Comparison of ENCODE assay signal across 26 mouse cellular contexts in genomic region chr17:28491035-28491770, GRCm38 (mm10). TPM values are rescaled to one million over a fixed set of nuclear protein-coding genes. Genes with fewer than 3 reads are reported as not detected.
A peak's percentile ranks its signal among the peaks of the same experiment; 100 is the strongest.
DNase-seq lines count a peak whose midpoint lies in the region; ATAC-seq and TF ChIP-seq lines count a peak whose summit lies in the region.
"Had no signal": no experiment of that assay in that cellular context is flagged by ENCODE, and none has a peak within 500 bp of the region (broad histone marks: within the 10 kb centered on the region; RNA-seq: fewer than 3 reads in every experiment).

No protein-coding gene starts in this region.

- no peaks in the 10 kb centered on the region for H3K9me3 ChIP-seq in embryonic facial prominence, embryonic 13.5 days
- 0 out of 2 replicates have a peak, but pooled peaks cover 2% of the 10 kb centered on the region for H3K9me3 ChIP-seq in embryonic facial prominence, embryonic 10.5 days
- no peaks in the 10 kb centered on the region for H3K9me3 ChIP-seq in hindbrain, embryonic 13.5 days
- H3K9me3 ChIP-seq in hindbrain, postnatal 0 days (ENCODE audit: low read length) = no peaks in the 10 kb centered on the region
- no peaks in the 10 kb centered on the region for H3K9me3 ChIP-seq in neural tube, embryonic 13.5 days
- H3K9me3 ChIP-seq in stomach, embryonic 16.5 days (replicated peaks; ENCODE audit: control insufficient read depth, low read length) = no peaks in the 10 kb centered on the region
- H3K9me3 ChIP-seq: hindbrain, embryonic 15.5 days had no signal

- WGBS in embryonic facial prominence, embryonic 13.5 days = 58% methylated on average over 14 of the region's 14 CpGs
- WGBS in embryonic facial prominence, embryonic 10.5 days = 78% methylated on average over 14 of the region's 14 CpGs
- 58% methylated on average over 14 of the region's 14 CpGs for WGBS in hindbrain, embryonic 13.5 days
- WGBS in hindbrain, postnatal 0 days = 65% methylated on average over 14 of the region's 14 CpGs
- 64% methylated on average over 14 of the region's 14 CpGs for WGBS in neural tube, embryonic 13.5 days
- WGBS in stomach, embryonic 16.5 days = 56% methylated on average over 14 of the region's 14 CpGs
- WGBS in cerebellum, adult 2 months = 69% methylated on average over 14 of the region's 14 CpGs

- H3K9ac ChIP-seq in embryonic facial prominence, embryonic 13.5 days = no peak overlapping the region
- no peak overlapping the region for H3K9ac ChIP-seq in hindbrain, embryonic 13.5 days
- no peak overlapping the region for H3K9ac ChIP-seq in hindbrain, postnatal 0 days (replicated peaks; ENCODE audit: low read length)
- H3K9ac ChIP-seq in neural tube, embryonic 13.5 days = no peak overlapping the region
- no peak overlapping the region for H3K9ac ChIP-seq in stomach, embryonic 16.5 days (ENCODE audit: low read length)
- H3K9ac ChIP-seq: hindbrain, embryonic 15.5 days; liver, postnatal 0 days had no signal

- peak overlapping the region; percentile 12; the same call in 1 of the 2 replicates for H3K4me2 ChIP-seq in embryonic facial prominence, embryonic 13.5 days
- H3K4me2 ChIP-seq in hindbrain, embryonic 13.5 days = peak overlapping the region; percentile 6; the same call in 1 of the 2 replicates
- H3K4me2 ChIP-seq in hindbrain, postnatal 0 days (ENCODE audit: low read depth, low read length) = no peak overlapping the region
- no peak overlapping the region for H3K4me2 ChIP-seq in neural tube, embryonic 13.5 days
- peak overlapping the region; percentile 6; the same call in 1 of the 2 replicates for H3K4me2 ChIP-seq in stomach, embryonic 16.5 days (ENCODE audit: low read depth, low read length)
- H3K4me2 ChIP-seq: hindbrain, embryonic 15.5 days had no signal

- no peak for TF ChIP-seq POLR2A in cerebellum, adult 2 months (IDR thresholded peaks at IDR 0.05; ENCODE audit: borderline replicate concordance, insufficient read depth, low read length)

- no peak for ATAC-seq in embryonic facial prominence, embryonic 13.5 days (ENCODE audit: insufficient number of reproducible peaks, insufficient read depth, low FRiP score, low TSS enrichment, low read depth)
- no peak for ATAC-seq in hindbrain, embryonic 13.5 days (ENCODE audit: low FRiP score)
- ATAC-seq in hindbrain, postnatal 0 days = no peak
- no peak for ATAC-seq in neural tube, embryonic 13.5 days (ENCODE audit: low read depth)
- ATAC-seq in stomach, embryonic 16.5 days (ENCODE audit: insufficient read depth, low FRiP score) = peak; percentile 44; the same call in 1 of the 2 replicates
- ATAC-seq: liver, postnatal 0 days had no signal

- TF ChIP-seq CTCF in hindbrain, postnatal 0 days (IDR thresholded peaks at IDR 0.05; ENCODE audit: low read depth) = no peak
- TF ChIP-seq CTCF in cerebellum, adult 2 months (IDR thresholded peaks at IDR 0.05; ENCODE audit: borderline replicate concordance, insufficient read depth, low read depth, low read length) = no peak

- no peak for DNase-seq in embryonic facial prominence, embryonic 10.5 days (ENCODE audit: low spot score)
- no peak for DNase-seq in hindbrain, postnatal 0 days (ENCODE audit: low spot score)
- no peak for DNase-seq in neural tube, embryonic 10.5 days (ENCODE audit: extremely low spot score, low spot score)
- DNase-seq in cerebellum, adult 2 months = no peak
- DNase-seq: adrenal gland, adult 2 months; cerebellum, adult 11 months; cerebellum, postnatal 25 days; heart, postnatal 10 days; kidney, adult 8-10 months; kidney, postnatal 4 days; liver; liver, postnatal 0 days; right cerebral cortex, postnatal 25 days had no signal

- no peak overlapping the region for H3K4me3 ChIP-seq in embryonic facial prominence, embryonic 13.5 days
- no peak overlapping the region for H3K4me3 ChIP-seq in embryonic facial prominence, embryonic 10.5 days
- H3K4me3 ChIP-seq in hindbrain, embryonic 13.5 days = no peak overlapping the region
- no peak overlapping the region for H3K4me3 ChIP-seq in hindbrain, postnatal 0 days (ENCODE audit: low read length)
- H3K4me3 ChIP-seq in neural tube, embryonic 13.5 days = no peak overlapping the region
- H3K4me3 ChIP-seq in stomach, embryonic 16.5 days (replicated peaks; ENCODE audit: low read length) = no peak overlapping the region
- no peak overlapping the region for H3K4me3 ChIP-seq in cerebellum, adult 2 months (replicated peaks; ENCODE audit: insufficient read depth, low read depth, low read length)
- H3K4me3 ChIP-seq: hindbrain, embryonic 15.5 days; megakaryocyte, embryonic 14.5 days had no signal

- H3K27me3 ChIP-seq in embryonic facial prominence, embryonic 13.5 days = no peaks in the 10 kb centered on the region
- no peaks in the 10 kb centered on the region for H3K27me3 ChIP-seq in embryonic facial prominence, embryonic 10.5 days (replicated peaks; ENCODE audit: low read depth, poor library complexity, severe bottlenecking)
- H3K27me3 ChIP-seq in hindbrain, embryonic 13.5 days = no peaks in the 10 kb centered on the region
- H3K27me3 ChIP-seq in hindbrain, postnatal 0 days (ENCODE audit: insufficient read depth, low read length) = no peaks in the 10 kb centered on the region
- H3K27me3 ChIP-seq in neural tube, embryonic 13.5 days = no peaks in the 10 kb centered on the region
- H3K27me3 ChIP-seq in stomach, embryonic 16.5 days (ENCODE audit: control insufficient read depth, insufficient read depth, low read length) = no peaks in the 10 kb centered on the region
- H3K27me3 ChIP-seq in cerebellum, adult 2 months (ENCODE audit: control insufficient read depth, insufficient read depth, low read length) = no peaks in the 10 kb centered on the region; the same call in 1 of the 2 replicates
- H3K27me3 ChIP-seq: hindbrain, embryonic 15.5 days had no signal

- H3K27ac ChIP-seq in embryonic facial prominence, embryonic 13.5 days = no peak overlapping the region
- no peak overlapping the region for H3K27ac ChIP-seq in embryonic facial prominence, embryonic 10.5 days (replicated peaks)
- H3K27ac ChIP-seq in hindbrain, embryonic 13.5 days = no peak overlapping the region
- no peak overlapping the region for H3K27ac ChIP-seq in hindbrain, postnatal 0 days
- H3K27ac ChIP-seq in neural tube, embryonic 13.5 days (replicated peaks) = peak overlapping the region; percentile 4; the same call in 1 of the 2 replicates
- H3K27ac ChIP-seq in stomach, embryonic 16.5 days (ENCODE audit: low read length) = 0 out of 2 replicates have a peak overlapping the region, but pooled peaks have one; percentile 15
- no peak overlapping the region for H3K27ac ChIP-seq in cerebellum, adult 2 months (ENCODE audit: insufficient read depth, low read length)
- H3K27ac ChIP-seq: hindbrain, embryonic 15.5 days had no signal

- peaks cover 13% of the 10 kb centered on the region for H3K4me1 ChIP-seq in embryonic facial prominence, embryonic 13.5 days
- H3K4me1 ChIP-seq in embryonic facial prominence, embryonic 10.5 days = peaks cover 26% of the 10 kb centered on the region
- peaks cover 11% of the 10 kb centered on the region for H3K4me1 ChIP-seq in hindbrain, embryonic 13.5 days (replicated peaks)
- H3K4me1 ChIP-seq in hindbrain, postnatal 0 days (ENCODE audit: insufficient read depth, low read length) = no peaks in the 10 kb centered on the region
- peaks cover 10% of the 10 kb centered on the region for H3K4me1 ChIP-seq in neural tube, embryonic 13.5 days (replicated peaks)
- H3K4me1 ChIP-seq in stomach, embryonic 16.5 days (ENCODE audit: control insufficient read depth, insufficient read depth, low read length) = peaks cover 10% of the 10 kb centered on the region; the same call in 1 of the 2 replicates
- H3K4me1 ChIP-seq in cerebellum, adult 2 months (ENCODE audit: control insufficient read depth, insufficient read depth, low read length) = no peaks in the 10 kb centered on the region

- H3K36me3 ChIP-seq in embryonic facial prominence, embryonic 13.5 days = no peaks in the 10 kb centered on the region
- no peaks in the 10 kb centered on the region for H3K36me3 ChIP-seq in embryonic facial prominence, embryonic 10.5 days (replicated peaks)
- no peaks in the 10 kb centered on the region for H3K36me3 ChIP-seq in hindbrain, embryonic 13.5 days
- no peaks in the 10 kb centered on the region for H3K36me3 ChIP-seq in hindbrain, postnatal 0 days (ENCODE audit: insufficient read depth, low read length)
- no peaks in the 10 kb centered on the region for H3K36me3 ChIP-seq in neural tube, embryonic 13.5 days
- H3K36me3 ChIP-seq in stomach, embryonic 16.5 days (ENCODE audit: control insufficient read depth, insufficient read depth, low read length) = no peaks in the 10 kb centered on the region
- H3K36me3 ChIP-seq: hindbrain, embryonic 15.5 days had no signal

RNA-seq across cellular contexts. Expression of gene Fkbp5, which starts 26.1 kb away (rescaled TPM):
- polyA plus RNA-seq in embryonic facial prominence, embryonic 13.5 days (2015; fragmentation: Nextera tagmentation; extraction: Ambion mirVana) = 23.3 and 24.5 TPM in 2 replicates
- polyA plus RNA-seq in embryonic facial prominence, embryonic 10.5 days (2016; fragmentation: Nextera tagmentation; extraction: Ambion mirVana) = 32.0 and 32.8 TPM in 2 replicates
- 24.8 and 27.2 TPM in 2 replicates for polyA plus RNA-seq in hindbrain, embryonic 13.5 days (2015; fragmentation: Nextera tagmentation; extraction: Ambion mirVana)
- 27.5 and 31.3 TPM in 2 replicates for total RNA-seq in hindbrain, postnatal 0 days (2014; rRNA removed)
- polyA plus RNA-seq in hindbrain, postnatal 0 days (2015; fragmentation: Nextera tagmentation; extraction: Ambion mirVana) = 18.5 and 20.0 TPM in 2 replicates
- polyA plus RNA-seq in neural tube, embryonic 13.5 days (2015; fragmentation: Nextera tagmentation; extraction: Ambion mirVana) = 25.1 and 26.6 TPM in 2 replicates
- 25.5 and 27.1 TPM in 2 replicates for polyA plus RNA-seq in stomach, embryonic 16.5 days (2015; fragmentation: Nextera tagmentation; extraction: Ambion mirVana)
- polyA plus RNA-seq in cerebellum, adult 2 months (2012; rRNA removed) = 8.6 and 8.9 TPM in 2 replicates

RNA-seq across cellular contexts. Expression of gene Armc12, which starts 39.4 kb away (rescaled TPM):
- polyA plus RNA-seq in embryonic facial prominence, embryonic 13.5 days (2015; fragmentation: Nextera tagmentation; extraction: Ambion mirVana) = not detected in 2 replicates
- polyA plus RNA-seq in embryonic facial prominence, embryonic 10.5 days (2016; fragmentation: Nextera tagmentation; extraction: Ambion mirVana) = not detected in 2 replicates
- polyA plus RNA-seq in hindbrain, embryonic 13.5 days (2015; fragmentation: Nextera tagmentation; extraction: Ambion mirVana) = not detected in 2 replicates
- total RNA-seq in hindbrain, postnatal 0 days (2014; rRNA removed) = not detected in 2 replicates
- not detected in 2 replicates for polyA plus RNA-seq in hindbrain, postnatal 0 days (2015; fragmentation: Nextera tagmentation; extraction: Ambion mirVana)
- not detected in 2 replicates for polyA plus RNA-seq in neural tube, embryonic 13.5 days (2015; fragmentation: Nextera tagmentation; extraction: Ambion mirVana)
- polyA plus RNA-seq in stomach, embryonic 16.5 days (2015; fragmentation: Nextera tagmentation; extraction: Ambion mirVana) = not detected in 2 replicates
- polyA plus RNA-seq in cerebellum, adult 2 months (2012; rRNA removed) = not detected in 2 replicates
- total RNA-seq: adrenal gland, adult 2 months; gastrocnemius, adult 8-10 months; heart, adult 8-10 months; heart, postnatal 10 days; layer of hippocampus, postnatal 14 days; left cerebral cortex, postnatal 25 days; midbrain, postnatal 0 days had no signal
- polyA plus RNA-seq: adrenal gland, adult 2 months; hindbrain, embryonic 15.5 days; liver, postnatal 0 days; midbrain, postnatal 0 days; neural tube, embryonic 11.5 days had no signal

RNA-seq across cellular contexts. Expression of gene Clpsl2, which starts 58.0 kb away (rescaled TPM):
- polyA plus RNA-seq in embryonic facial prominence, embryonic 13.5 days (2015; fragmentation: Nextera tagmentation; extraction: Ambion mirVana) = not detected in 2 replicates
- not detected in 2 replicates for polyA plus RNA-seq in embryonic facial prominence, embryonic 10.5 days (2016; fragmentation: Nextera tagmentation; extraction: Ambion mirVana)
- not detected in 2 replicates for polyA plus RNA-seq in hindbrain, embryonic 13.5 days (2015; fragmentation: Nextera tagmentation; extraction: Ambion mirVana)
- not detected in 2 replicates for total RNA-seq in hindbrain, postnatal 0 days (2014; rRNA removed)
- polyA plus RNA-seq in hindbrain, postnatal 0 days (2015; fragmentation: Nextera tagmentation; extraction: Ambion mirVana) = not detected in 2 replicates
- not detected in 2 replicates for polyA plus RNA-seq in neural tube, embryonic 13.5 days (2015; fragmentation: Nextera tagmentation; extraction: Ambion mirVana)
- not detected in 2 replicates for polyA plus RNA-seq in stomach, embryonic 16.5 days (2015; fragmentation: Nextera tagmentation; extraction: Ambion mirVana)
- polyA plus RNA-seq in cerebellum, adult 2 months (2012; rRNA removed) = not detected in 2 replicates
- total RNA-seq: adrenal gland, adult 2 months; gastrocnemius, adult 8-10 months; heart, adult 8-10 months; heart, postnatal 10 days; layer of hippocampus, postnatal 14 days; left cerebral cortex, postnatal 25 days; midbrain, postnatal 0 days had no signal
- polyA plus RNA-seq: adrenal gland, adult 2 months; hindbrain, embryonic 15.5 days; liver, postnatal 0 days; midbrain, postnatal 0 days; neural tube, embryonic 11.5 days; testis, adult 2 months had no signal

Comparison
In these comparisons a context has a peak if more than half of its experiments do, and no peak if none do; other contexts are left out.
1. H3K4me2 ChIP-seq: peak in embryonic facial prominence, embryonic 13.5 days (single experiment), hindbrain, embryonic 13.5 days (single experiment) and stomach, embryonic 16.5 days (single experiment); none in hindbrain, postnatal 0 days (single experiment) and neural tube, embryonic 13.5 days (single experiment).
2. H3K27ac ChIP-seq: peak in neural tube, embryonic 13.5 days (single experiment) and stomach, embryonic 16.5 days (single experiment); none in embryonic facial prominence, embryonic 13.5 days (single experiment), embryonic facial prominence, embryonic 10.5 days (single experiment), hindbrain, embryonic 13.5 days (single experiment), hindbrain, postnatal 0 days (single experiment) and cerebellum, adult 2 months (single experiment).